Mouse (Mus musculus) retina, embryonic 14.5 days (tissue): ENCODE measurements around the gene Bend7.
A peak's percentile ranks its signal among the peaks of the same experiment; 100 is the strongest.

Experiments used
- DNase-seq: peaks from one replicate; pipeline ENCODE4 v3.0.0-alpha.2; 2015; ENCODE audit warnings: low spot score

Bend7 gene

GRCm38 (mm10) chr2:4782809-4783641, 65.4 kb downstream of the Bend7 start:
- DNase-seq = peak; percentile 44

GRCm38 (mm10) chr2:4784012-4784411, 66.4 kb downstream of the Bend7 start:
- no peak for DNase-seq

GRCm38 (mm10) chr2:4785016-4785415, 67.4 kb downstream of the Bend7 start:
- no peak for DNase-seq

GRCm38 (mm10) chr2:4787223-4787622, 69.6 kb downstream of the Bend7 start:
- DNase-seq = no peak

GRCm38 (mm10) chr2:4791646-4792045, 74.0 kb downstream of the Bend7 start:
- DNase-seq = no peak

GRCm38 (mm10) chr2:4792554-4792953, 74.9 kb downstream of the Bend7 start:
- DNase-seq = no peak

DNA sequence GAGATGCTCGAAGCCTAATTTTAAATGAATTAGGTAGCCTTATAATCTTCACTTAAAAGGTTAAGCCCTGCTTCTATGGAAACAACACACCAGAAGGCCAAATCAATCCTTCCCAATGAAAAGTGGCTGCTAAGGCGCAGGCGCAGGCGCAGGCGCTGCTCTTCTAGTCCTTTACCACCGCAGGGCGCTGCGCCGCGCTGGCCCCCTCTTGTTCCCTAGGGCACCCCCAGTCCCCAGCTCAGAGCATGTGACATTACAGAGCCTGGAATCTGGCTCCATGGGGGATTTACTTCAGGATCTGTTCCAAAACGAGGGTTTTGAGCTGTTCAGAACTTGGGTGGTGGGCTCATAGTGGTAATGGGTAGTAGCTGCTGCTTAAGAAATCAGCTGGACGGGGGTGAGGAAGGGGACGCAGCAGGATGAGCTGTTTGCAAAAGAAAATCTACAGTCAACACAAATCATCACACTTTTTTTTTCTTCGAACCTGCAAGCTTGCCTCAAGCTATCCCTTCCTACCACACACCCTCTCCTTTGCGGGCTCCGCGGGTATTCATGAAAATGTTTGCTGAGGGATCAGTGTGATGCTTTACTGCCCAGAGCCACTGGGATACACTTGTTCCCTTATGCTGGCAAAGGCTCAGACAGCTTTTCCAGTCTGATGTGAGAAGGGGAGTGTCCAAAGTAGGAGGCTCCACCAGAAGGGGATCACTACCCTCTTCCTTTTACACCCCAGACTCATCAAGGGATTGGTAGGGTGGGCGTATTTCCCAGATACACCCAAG, 85.0 kb downstream of the Bend7 start:
- DNase-seq = peak; percentile 25

DNA sequence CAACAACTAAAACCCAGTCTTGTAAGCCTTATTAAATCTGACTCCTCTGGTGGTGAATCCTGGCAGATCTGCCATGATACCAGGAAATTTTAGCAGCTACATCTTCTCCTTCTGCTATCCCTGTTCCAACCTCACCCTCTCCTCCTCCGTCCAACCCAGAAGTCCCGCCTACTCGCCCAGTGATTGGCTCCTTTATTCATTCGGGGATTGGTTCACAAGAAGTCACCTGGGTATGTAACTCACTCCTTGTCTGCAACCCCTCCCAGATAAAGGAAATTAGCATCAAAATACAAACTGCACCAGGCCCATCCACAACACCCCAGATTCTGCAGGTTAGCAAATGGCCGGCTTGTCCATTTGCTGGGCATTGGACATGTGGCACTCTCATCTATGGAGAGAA, 98.7 kb downstream of the Bend7 start:
- no peak for DNase-seq

DNA sequence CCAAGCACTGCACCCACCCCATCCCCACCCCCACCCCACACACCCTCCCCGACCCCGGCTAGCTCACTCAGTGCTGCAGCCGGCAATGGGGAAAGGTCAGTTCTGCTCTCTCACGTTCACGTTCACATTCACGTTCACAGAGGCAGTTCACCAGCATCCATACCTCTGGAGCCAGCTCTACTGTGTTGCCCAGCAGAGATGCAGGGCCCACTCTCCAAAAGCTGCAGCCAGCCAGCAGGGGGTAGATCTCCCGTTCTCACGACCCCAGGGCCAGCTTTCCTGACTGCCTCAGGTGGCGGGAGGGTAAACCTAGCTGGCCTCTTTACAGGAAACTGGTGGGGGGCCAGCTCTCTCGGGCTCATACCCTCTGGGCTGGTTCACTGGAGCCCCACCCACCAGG, 100.0 kb downstream of the Bend7 start:
- DNase-seq = peak; percentile 17

- no peak for DNase-seq
Measured at GRCm38 (mm10) chr2:4820230-4820629, 102.6 kb downstream of the Bend7 start.

DNA sequence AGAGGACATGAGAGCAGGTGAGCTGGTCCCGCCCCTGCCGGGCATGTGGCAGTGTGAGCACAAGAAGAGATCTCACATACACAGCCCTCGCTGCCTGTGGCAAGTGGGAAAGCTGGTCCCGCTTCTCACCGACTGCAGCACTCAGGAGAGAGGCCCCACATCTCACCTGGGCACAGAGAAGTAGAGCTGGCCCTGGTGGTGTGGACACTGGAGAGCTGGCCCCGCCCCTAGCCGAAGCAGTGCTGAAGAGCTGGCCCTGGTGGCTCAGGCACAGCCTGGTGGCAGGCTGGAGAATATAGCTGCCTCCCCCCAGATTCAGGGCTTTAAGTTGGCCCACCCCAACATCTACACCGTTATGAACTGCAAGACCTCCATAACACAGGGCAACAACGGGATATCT, 106.4 kb downstream of the Bend7 start:
- DNase-seq = no peak

DNA sequence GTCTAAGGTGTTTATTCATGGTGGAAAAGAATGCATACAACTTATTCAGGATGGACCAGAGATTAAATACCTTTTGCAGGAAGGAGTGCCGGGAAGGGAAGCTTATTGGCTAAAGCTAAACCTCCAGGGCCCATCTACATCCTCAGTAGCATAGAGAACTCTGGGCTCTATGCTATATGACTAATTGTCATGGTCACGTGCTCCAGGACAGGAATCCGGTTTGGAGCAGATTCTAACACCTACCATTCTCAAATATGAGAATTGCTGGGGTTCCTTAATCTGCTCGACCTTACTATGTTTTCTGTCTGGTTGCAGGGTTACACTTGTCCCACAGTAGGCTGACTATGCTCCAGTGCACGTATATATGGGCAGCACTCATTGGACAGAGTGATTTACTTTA, 110.4 kb downstream of the Bend7 start:
- no peak for DNase-seq

DNA sequence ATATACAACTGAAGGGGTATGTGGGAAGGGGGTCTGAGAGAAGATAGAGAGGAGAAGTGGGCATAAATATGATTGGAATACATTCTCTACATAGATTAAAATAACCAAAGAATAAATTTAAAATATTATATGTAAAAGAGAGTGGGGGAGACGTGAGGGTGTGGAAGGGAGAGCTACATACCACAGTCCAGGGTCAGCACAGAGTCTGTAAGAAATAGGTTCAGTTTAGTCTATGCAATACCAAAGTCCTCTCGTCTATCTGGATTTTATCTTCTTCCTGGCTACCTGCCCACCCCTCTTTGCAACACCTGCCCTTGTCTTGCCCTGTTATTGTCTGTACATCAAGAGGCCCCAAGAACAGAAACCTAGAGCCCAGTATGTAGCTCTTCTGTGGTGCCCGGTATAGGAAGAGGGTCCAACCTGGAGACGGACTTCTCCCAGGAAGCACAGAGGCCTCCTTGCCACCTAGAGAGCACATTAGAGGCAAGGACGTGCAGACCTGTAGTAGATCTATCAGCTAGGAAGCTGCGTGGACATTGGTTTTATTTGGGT, 110.9 kb downstream of the Bend7 start:
- DNase-seq = no peak

DNA sequence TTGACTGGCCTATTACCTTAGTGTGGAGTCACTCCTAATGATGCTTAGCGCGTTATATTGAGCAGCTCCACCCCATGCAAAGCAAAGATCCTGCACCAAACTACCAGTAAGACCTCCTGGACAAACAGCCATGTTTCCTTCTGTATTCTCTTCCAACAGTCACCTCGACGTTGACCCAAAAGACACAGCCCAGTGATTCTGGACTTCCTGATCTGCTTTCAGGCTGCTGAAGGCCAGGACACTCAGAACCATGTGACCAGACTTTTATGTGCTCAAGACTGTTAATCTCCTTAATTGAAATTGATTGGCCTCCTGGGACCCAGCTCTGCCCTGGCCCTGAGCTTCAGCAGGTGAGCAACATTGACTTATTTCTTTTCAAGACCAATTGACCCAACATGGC, 111.4 kb downstream of the Bend7 start:
- DNase-seq = peak; percentile 15

- DNase-seq = no peak
Measured at GRCm38 (mm10) chr2:4829489-4830065, 111.9 kb downstream of the Bend7 start.

GRCm38 (mm10) chr2:4831493-4831892, 113.9 kb downstream of the Bend7 start:
- DNase-seq = no peak

GRCm38 (mm10) chr2:4832166-4832565, 114.5 kb downstream of the Bend7 start:
- DNase-seq = no peak

GRCm38 (mm10) chr2:4849449-4849848, 131.8 kb downstream of the Bend7 start:
- no peak for DNase-seq
